Mouse (Mus musculus): Measurements from ENCODE around the gene Met.

GRCm38 (mm10) chr6:17429611-17430010 lies 34.0 kb upstream of the Met start:
- TF ChIP-seq CTCF (IDR thresholded peaks at IDR 0.05; ENCODE audit: borderline replicate concordance, insufficient read depth, low read length) (no peak), POLR2A (IDR thresholded peaks at IDR 0.05; ENCODE audit: low read depth, low read length) (no peak)
